Mouse (Mus musculus) embryo, embryonic 10 days (tissue): ENCODE measurements around the gene Ttll9.

Experiments used
- DNase-seq: peaks from one replicate; pipeline ENCODE4 v3.0.0-alpha.2; 2015; ENCODE audit warnings: low spot score

Ttll9 gene

DNA sequence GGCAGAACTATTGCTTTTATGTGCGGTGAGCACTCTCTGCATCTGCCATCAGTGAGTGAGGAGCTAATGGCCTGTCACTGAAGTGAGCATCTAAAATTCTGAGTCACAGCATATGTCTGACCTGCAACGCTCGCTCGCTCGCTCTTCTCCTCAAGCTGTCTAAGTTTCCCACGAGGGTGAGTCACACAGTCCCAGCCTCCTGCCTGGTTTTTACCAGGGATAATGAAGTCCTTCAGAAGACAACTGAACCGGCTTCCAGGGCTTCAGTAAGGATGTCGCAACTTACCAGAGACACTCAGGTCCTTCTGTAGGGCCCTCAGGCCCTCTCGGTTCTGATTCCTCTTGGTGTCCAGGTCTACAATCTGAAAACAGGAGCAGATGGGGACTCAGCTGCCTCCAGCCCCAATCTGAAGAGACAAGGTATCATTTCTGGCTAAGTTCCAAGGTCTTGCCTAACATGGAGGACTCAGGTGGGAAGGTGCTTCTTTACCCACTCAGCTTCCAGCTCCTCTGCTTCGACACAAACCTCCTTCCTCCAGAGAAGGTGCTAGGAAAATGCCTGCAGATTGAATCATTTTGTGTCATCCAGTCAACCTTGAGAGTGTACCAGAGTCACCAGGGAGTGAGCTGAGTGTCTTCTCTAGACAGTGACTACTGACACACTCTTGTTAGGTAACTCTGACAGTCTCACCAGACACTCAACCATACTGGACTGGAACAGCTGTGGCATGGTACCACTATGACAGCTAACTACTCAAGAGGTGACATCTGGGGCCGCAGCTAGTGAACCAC lies 51.6 kb downstream of the Ttll9 start:
- no peak for DNase-seq

DNA sequence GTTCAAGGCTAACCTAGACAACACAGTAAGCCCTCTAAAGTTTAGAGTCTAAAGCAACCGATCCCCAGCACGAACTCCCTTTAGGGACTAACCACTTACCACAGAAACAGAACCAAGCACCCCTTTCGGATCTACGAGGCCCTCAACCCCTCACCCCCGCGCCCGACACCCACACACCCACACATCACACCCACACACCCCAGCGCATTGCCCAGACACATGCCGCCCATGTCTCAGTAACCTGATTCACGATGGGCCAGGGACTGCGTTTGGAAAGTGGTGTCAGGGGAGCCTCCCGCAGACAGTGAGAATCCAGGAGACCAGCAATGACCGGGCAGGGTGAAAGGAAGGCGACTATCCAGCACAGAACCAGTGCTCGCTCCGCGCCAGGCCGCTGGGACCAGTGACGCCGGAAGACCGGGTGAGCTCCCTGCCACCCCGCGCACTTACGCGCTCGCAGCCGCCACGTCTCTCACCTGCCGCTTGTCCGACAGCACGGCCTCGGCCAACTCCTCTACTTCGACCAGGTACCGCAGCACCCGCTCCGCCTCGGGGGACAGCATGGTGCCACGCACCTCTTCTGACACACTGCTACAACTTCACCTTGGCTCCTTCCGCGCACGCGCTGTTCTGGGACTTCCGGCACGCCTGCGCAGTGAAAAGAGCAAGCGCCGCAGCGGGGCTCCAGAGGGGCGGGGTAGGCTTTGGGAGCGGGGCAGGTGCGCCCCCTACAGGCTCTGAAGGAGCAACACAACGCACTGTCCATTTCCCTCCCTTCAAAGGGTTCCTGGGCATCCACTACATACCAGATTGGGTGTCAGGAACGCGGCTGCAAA lies 52.7 kb downstream of the Ttll9 start, which contains the start of gene Pdrg1:
Pdrg1 (minus strand) TSS at position 670 of the 836 bp plus-strand sequence.
- DNase-seq = peak; percentile 95

DNA sequence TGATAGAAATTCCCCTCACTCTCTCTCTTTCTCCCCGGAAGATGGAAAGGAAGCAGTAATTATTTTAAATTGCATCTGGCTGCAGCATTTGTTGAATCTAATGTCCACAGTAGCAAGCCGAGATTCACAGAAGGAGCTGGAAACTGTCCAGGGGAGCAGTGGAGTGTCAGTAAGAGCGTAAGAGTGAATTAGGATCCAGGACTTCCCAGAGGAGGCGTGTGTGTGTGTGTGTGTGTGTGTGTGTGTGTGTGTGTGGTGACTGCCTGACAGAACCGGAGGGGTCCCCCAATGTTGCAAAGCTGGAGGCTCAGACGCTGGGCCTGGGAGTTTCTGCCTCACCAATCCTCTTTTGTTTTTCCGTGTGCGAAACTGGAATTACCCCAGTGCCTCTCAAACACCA lies 53.5 kb downstream of the Ttll9 start:
- no peak for DNase-seq

DNA sequence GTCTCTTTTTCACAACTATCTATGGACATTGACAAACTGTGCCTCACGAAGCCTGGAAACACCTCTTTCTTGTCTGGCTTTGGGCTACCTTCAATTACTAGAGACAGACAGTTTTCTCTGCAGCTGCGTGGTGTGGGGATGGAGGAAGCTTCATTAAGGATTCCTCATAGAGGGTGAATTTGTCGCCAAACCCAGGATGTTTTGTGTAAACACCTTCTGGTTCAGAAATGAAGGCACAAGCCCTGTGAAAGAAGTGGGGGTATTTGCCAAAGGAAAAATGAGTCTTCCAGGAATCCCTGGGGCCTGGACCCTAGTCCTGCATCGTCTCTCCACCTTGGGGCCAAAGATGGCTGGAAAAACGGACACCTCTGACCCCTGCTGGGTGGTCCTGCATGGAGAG lies 54.5 kb downstream of the Ttll9 start:
- no peak for DNase-seq

DNA sequence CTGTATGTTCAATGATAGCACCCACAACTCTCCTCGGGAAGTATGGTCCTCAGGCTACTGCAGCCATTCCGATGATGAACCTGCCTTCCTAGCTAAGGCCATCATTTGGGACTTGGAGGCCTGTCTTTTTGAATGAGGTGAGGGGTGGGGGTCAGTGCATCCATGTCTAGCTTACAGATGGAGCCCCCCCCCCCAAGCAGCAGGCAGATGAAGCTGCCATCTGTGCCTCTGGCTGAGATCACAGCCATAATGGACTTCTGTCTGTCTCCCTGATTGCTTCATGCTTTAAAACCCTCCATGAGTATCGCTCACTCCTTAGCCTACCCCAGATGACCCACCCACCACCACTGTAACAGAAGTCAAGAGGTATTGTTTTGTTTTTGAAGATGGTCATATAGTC lies 57.1 kb downstream of the Ttll9 start:
- DNase-seq = no peak

DNA sequence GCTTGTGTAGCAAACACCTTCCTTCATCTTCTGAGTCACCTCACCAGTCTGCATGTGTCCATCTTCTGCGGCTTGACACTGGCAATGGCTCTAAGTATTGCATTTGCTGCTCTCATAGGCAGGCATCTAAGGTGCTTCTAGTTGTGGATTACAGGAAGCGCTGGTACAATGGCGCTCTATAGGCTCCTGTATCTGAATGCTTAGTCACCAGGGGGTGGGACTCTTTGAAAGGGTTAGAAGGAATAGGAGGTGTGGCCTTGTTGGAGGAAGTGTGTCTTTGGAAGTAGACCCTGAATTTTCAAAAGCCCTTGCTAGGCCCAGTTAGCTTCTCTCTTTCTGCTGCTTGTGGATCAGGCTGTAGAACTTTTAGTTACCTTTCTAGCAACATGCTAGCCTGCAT lies 58.9 kb downstream of the Ttll9 start:
- DNase-seq = no peak

DNA sequence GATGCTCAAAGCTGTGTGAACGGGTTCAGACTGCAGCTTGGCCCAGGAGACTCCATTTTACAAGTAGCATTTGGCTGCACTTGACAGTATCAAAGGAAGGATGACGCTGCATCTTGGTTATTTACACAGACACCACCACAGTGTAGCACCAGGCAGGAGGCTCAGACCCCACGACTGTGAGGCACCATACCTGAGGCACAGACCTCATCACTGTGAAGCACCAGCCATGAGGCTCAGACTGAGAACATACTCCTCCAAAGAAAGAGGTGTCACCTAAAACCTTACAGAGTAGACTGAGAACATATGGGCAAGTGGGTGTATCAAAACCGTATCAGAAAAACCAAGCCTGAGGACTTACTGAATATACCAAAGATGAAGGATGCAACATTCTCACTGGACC lies 60.6 kb downstream of the Ttll9 start:
- no peak for DNase-seq

DNA sequence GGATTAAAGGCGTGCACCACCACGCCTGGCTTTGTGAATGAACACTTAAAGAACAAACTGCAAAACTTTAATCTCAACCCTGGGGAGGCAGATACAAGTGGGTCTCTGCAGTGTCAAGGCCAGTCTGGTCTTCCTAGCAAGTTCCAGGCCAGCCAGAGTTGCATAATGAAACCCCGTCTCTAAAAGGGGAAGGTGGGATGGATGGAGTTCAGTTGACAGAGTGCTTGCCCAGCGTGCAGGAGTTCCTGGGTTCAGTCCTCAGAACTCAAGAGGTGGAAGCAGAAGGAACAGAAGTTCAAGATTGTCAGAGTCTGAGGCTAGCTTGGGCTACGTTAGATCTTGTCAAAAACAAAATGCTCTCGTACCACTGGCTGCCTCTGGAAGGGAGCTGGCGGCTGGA lies 63.8 kb downstream of the Ttll9 start:
- DNase-seq = no peak

DNA sequence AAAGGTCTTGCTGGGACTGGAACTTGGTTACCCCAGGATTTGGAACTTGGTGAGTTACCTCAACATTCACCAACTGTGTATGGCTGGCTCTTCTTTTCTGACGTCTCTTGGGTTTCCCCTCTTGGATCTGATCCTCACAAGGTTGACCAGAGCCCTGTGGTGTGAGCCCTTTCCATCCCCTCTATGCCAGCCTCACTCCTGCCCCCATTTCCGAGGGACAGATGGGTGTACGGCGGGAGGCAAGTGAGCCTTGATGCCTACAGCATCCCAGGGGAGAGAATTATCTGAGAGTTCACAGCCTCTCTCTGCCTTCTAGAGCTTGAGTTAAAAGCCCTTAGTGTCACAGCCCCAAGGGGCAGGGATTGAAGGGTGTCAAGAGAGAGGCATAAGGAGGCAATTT lies 65.2 kb downstream of the Ttll9 start:
- no peak for DNase-seq

DNA sequence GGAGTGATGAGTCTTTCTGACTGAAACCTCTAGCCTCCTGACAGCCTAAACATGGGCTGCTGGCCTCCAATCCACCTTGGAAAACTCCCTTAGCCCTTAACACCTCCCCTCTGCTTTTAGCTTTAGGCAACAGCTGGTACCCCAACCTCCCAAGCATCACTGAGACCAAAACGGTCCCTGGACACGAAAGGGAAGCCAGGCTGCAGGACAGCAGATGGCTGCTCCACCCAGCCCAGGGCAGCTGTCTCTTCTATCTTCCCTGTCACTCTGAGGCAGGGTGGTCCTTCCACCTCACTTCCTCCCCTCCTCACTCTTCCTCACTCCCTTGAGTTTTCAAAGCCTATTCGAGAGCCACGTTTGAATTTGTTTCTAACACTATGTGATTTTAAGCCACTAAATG lies 68.1 kb downstream of the Ttll9 start:
- DNase-seq = no peak

DNA sequence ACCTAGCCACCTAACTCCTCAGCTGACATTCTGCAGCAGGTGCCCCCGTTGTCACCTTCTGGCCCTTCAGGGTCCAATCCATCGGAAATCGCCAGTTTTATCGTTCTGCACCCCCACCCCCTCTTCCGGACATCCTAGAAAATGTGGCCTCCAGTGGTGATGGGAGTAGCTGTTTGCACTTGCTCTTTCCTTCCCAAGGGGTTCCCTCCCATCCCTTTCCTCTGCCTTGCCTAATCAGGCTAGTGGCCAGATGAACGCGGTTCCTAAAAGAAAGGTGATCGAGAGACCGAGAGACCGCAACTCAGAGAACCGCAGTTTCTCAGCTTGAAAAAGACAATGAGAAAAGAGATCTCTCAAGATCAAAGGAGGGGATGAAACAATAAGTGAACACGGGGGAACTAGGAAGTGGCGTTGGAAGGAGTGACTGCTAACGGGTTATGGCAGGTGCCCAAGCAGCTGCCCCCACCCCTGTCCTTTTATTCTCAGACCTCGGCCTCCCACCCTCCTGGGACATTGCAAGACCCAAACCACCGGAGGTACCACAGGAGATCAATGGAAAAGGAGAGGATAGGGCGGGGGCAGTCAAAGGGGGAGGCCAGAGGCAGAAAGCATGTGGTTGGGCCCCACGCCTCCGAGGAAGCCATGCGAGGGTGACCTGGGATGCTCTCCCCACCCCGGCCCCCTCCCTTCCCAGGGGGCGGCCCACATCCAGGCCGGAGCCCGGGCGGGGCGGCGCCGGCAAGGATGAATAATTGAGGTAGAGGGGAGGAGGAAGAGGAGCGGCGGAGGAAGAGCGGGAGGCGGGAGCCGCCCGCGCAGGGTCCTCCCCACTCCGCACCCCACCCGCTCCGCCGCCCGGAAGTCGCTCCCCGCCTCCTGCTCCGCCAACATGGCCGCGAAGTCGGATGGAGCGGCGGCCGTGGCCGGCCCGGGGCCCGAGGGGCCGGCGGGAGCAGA lies 69.1 kb downstream of the Ttll9 start, which contains the start of gene Xkr7:
Xkr7 (plus strand) TSS at position 727 of the 957 bp plus-strand sequence.
- peak; percentile 6 for DNase-seq

DNA sequence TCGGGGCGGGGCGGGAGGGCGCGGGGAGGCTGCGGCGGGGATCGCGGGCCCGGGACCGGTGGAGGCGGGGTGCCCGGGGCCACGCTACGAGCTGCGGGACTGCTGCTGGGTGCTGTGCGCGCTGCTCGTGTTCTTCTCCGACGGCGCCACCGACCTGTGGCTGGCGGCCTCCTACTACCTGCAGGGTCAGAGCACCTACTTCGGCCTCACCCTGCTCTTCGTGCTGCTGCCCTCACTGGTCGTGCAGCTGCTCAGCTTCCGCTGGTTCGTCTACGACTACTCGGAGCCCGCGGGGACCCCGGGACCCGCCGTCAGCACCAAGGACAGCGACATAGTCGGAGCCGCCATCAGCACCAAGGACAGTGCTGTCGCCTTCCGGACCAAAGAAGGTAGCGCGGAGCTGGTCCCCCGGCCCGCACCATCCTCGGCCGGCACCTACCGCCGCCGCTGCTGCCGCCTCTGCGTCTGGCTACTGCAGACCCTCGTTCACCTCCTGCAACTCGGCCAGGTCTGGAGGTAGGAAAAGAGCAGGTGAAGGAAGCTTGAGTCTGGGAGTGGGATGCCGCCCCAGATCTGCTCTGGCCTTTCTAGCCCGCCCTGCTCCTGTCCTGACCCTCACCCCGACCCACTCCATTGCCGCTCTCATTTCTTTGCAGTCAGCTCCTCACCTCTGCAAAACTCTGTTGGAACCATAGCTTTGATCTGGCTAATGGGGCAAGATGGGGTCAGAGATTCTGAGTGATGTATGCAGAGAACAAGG lies 70.0 kb downstream of the Ttll9 start:
- DNase-seq = peak; percentile 91

DNA sequence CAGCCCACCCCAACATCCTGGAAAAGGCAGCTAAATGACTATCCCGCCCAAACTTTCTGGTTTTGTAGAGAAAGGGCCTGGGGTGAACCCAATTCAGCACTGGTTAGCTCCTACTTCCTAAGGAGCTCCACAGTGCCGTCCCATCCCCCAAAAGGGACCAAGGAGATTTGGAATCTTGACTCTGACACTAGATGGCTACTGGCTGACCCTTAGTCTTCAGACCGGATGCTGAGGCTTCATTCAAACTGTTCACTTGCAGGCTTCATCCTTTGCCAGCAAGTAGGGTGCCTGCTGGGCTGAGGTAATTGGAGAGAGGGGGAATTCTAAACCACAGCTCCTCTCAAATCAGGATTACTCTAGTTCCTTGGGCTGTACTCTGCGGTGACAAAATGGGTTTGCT lies 70.7 kb downstream of the Ttll9 start:
- DNase-seq = no peak

DNA sequence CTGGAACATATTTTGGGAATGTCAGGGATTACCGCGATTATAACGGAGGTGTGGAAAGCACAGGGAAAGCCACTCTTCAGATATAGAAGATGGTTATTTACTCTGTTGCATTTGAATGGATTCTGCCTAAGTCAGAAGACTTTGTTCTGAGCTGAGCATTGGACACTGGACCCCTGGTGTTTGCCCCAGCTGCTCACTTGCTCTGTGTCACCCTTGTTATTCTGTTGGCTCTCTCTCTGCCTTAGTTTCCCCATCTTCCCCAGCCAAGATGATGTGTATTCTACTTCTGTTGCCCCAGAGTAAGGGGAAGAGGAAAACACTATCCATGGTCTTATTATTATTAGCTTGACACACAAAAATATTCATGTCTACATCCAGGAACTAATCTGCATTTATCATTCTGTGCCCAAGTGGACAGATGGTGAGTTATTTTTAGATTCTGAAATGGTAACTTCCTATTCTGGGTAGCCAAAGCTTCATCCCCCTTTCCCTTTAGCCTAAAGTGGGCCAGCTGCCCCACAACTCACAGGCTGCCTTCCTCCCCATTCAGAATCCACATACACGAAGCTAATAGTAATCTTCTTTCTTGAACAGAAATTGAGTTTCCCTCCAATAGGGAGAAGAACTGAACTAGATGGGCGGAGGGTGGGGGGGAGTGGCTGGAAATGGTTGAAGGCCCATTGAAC lies 71.4 kb downstream of the Ttll9 start:
- DNase-seq = no peak

DNA sequence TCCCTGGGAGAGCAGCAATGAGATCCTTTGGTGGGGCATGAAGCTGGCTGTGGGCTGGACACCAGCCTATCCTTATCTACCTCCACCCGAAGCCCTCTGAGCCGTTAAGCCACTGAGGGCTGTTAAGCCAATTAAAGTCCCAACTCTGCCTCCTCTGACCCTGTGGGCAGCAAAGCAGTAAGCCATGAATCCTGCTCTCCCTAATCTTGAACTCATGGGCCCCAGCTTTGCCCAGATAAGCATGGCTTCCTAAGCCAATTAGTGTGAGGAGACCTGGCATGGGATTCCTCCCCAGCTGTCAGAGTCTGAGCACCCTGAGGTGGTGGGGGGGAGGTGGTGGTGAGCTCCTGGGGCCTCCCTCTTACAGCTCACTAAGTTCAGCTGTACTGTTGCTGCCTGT lies 74.4 kb downstream of the Ttll9 start:
- DNase-seq = no peak

DNA sequence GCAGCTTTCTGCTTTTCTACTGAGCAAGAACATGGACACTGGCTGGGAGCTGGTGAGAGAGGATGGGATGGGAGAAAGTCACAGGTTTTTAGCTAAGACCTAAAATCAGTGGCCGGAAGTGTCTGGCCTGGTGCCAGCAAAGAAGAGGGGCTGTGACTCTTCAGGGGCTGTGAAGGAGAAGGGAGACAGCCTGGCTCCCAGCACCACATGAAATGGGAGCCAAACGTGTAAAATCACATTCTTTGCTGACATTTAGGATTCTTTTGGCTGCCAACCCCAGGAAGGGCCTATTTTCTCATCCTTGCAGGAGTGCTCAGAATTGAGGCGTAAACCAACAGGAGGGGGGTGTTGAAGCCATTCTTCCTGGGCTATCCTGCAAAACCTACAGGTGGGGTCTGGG lies 81.6 kb downstream of the Ttll9 start:
- no peak for DNase-seq

DNA sequence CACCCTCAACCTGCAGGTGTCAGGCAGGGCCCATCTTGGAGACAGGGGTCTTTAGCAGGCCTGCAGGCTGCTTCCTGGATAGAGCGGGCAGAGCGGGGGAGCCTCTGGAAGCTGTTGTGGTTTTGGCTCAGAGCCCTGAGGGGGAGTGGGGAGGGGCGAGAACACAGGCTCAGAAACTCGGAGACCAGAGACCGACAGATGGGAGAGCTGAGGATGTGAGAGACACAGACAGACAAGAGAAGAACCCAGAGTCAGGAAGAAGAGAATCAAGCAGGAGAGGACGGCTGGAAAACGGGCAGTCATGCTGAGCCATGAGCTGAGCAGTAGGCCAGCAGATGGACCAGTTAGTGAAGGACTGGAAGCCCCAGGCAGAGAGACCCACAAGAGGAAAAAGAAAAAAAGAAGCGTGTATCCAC lies 83.6 kb downstream of the Ttll9 start:
- no peak for DNase-seq

DNA sequence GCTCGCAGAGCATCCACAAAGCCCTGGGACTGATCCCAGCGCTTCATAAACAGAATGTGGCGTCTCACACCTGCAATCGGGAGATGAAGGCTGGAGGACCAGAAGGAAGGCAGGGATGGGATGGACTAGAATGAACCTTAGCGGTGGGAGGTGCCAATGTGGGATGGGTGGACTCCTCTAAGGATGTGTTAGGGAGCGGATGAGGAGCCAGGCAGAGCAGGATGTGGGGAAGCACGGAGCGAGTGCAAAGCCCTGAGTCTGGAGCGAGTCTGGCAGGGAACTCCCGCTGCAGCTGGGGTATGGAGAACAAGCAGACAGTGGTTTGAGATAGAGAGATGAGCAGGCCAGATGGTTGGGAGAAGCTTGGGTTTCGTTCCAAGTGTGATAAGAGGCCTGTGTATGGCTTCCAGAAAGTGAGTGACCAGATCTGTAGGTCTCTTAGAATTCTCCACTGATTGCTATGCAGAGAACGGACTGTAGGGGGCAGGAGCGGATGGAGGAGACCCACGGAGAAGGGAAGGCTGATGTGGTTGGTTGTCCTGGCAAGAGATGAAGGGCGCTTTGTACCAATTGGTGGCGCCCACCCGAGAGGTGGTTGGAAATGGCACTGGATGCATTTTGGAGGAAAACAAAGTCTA lies 85.7 kb downstream of the Ttll9 start:
- DNase-seq = peak; percentile 73

DNA sequence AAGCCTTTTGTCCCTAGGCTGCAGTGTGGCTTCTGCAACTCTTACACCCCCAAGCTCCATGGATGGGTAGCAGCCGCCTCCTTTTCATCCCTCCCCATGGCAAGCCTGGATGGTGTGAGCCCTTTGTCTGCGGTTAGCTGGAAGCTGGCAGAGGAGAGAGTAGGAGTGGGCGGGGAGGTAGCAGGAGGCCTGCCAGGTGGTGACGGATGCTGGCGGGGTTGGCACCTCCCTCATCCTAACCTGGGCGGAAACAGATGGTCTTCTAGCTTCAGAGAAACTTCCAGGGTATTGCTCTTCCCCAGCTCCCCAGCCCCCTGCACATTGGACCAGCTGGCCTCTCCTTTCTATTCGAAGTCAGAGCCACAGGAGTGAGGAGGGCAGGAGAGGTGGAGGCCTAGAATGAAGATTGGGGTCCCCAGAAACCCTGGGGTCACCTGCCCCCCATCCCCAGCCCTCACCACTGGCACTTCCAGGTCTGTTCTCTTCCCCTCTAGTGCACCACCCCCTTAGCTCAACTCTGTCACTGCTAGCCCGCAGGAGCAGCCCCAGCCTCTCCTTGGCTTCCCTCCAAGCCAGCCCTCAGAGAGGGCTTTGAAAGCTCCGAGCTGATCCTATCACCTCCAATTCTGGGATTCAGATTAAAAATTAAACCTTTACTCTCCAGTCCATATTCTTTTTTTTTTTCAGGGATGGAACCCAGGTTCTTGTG lies 87.2 kb downstream of the Ttll9 start:
- no peak for DNase-seq

DNA sequence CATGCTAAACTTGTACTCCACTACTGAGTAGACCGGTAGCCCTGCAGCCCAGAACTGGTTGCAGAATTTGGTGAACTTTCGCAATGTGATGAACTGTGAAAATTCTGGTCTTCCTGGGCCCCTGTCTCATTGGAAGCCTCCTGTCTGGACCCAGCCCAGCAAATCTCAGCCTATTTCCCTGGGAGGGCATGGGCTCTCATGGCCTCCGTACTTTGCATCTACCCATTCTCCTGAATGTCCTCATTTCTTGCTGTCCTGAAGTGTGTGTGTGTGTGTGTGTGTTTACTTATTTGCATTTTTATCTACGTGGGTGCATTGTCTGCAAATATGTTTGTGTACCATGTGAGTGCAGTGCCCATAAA lies 87.7 kb downstream of the Ttll9 start:
- no peak for DNase-seq
